Mouse (Mus musculus) thymus, adult 2 months (tissue): ENCODE data around the gene Arl5c.

Source experiments
- CTCF ChIP-seq: fragments of 200-500 bp; IDR thresholded peaks from 2 replicates; pipeline ENCODE4 v1.5.1; 2012; ENCODE audit warnings: mild to moderate bottlenecking, control low read depth, low read length, moderate library complexity, borderline replicate concordance; ENCODE audit not compliant: control insufficient read depth, poor library complexity, insufficient read depth; ENCODE audit errors: extremely low read depth
- POLR2A ChIP-seq: fragments of 200-500 bp; IDR thresholded peaks from 2 replicates; pipeline ENCODE4 v1.6.1; 2012; ENCODE audit warnings: mild to moderate bottlenecking, low read length, control low read depth, moderate library complexity; ENCODE audit not compliant: control insufficient read depth, poor library complexity, insufficient read depth; ENCODE audit errors: extremely low read depth

- TF ChIP-seq POLR2A (no peak), CTCF (no peak)
These were observed 3.8 kb upstream of the Arl5c start for GRCm38 (mm10) chr11:97999748-98000147.
